8 mouse cellular contexts compared by ENCODE assay signal in the genomic region with DNA sequence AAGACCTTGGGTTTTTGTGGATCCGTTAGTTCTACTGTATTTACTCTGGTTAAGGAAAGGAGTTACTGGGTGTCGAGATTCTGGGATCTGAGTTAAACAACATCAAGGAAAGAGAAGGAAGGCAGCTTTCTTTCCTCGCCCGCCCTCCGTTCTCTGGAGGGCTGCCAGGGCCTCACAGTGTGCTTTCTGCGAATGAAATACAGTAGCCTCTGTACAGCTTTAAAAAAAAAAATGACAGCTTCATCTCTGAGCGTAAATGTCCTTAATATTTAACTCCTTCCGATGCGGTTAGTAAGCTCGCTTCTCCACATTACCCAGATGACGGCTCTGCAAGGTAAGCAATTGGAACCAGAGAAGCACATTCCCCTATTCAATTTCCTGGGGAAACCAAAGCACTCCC. TPM values are rescaled to one million over a fixed set of nuclear protein-coding genes. Genes with fewer than 3 reads are reported as not detected.
A peak's percentile ranks its signal among the peaks of the same experiment; 100 is the strongest.
DNase-seq lines count a peak whose midpoint lies in the region; ATAC-seq and TF ChIP-seq lines count a peak whose summit lies in the region.

No protein-coding gene starts in this region.

- H3K9me3 ChIP-seq in neural tube, embryonic 13.5 days, result no peaks in the 10 kb centered on the region

- peak overlapping the region; percentile 31 for H3K4me2 ChIP-seq in neural tube, embryonic 13.5 days

- peak overlapping the region; percentile 61 for H3K27ac ChIP-seq in neural tube, embryonic 13.5 days (replicated peaks)

- no peak overlapping the region for H3K4me3 ChIP-seq in lung, adult 2 months (replicated peaks; ENCODE audit: extremely low read depth, low read depth, low read length)
- H3K4me3 ChIP-seq in neural tube, embryonic 13.5 days, result no peak overlapping the region

- WGBS in lung, adult 2 months, result 56% methylated on average over 11 of the region's 11 CpGs
- 53% methylated on average over 11 of the region's 11 CpGs for WGBS in neural tube, embryonic 13.5 days

- no peaks in the 10 kb centered on the region for H3K27me3 ChIP-seq in neural tube, embryonic 13.5 days

- peaks cover 4% of the 10 kb centered on the region; the same call in 1 of the 2 replicates for H3K4me1 ChIP-seq in lung, adult 2 months (ENCODE audit: control insufficient read depth, insufficient read depth, low read length)
- H3K4me1 ChIP-seq in neural tube, embryonic 13.5 days (replicated peaks), result peaks cover 49% of the 10 kb centered on the region

- no peak for ATAC-seq in neural tube, embryonic 13.5 days (ENCODE audit: low read depth)

- DNase-seq in cerebellum, adult 9-10 months, result peak; percentile 60
- DNase-seq in cerebellum, adult 11 months, result no peak
- peak; percentile 19 for DNase-seq in lung, postnatal 10 days
- no peak for DNase-seq in lung, adult 2 months
- peak; percentile 81 for DNase-seq in kidney, adult 9 months
- DNase-seq in spleen, postnatal 10 days (ENCODE audit: low spot score in 2 of 2), result no peak
- no peak for DNase-seq in spleen, postnatal 14 days (ENCODE audit: low spot score in 2 of 2)

- no peak for TF ChIP-seq CTCF in lung, adult 2 months (IDR thresholded peaks at IDR 0.05; ENCODE audit: insufficient read depth, low read length)

- H3K36me3 ChIP-seq in neural tube, embryonic 13.5 days, result no peaks in the 10 kb centered on the region

- no peak for TF ChIP-seq POLR2A in lung, adult 2 months (IDR thresholded peaks at IDR 0.05; ENCODE audit: borderline replicate concordance, extremely low read depth, low read depth, low read length)

- H3K9ac ChIP-seq in neural tube, embryonic 13.5 days, result peak overlapping the region; percentile 31; the same call in 1 of the 2 replicates

RNA-seq across cellular contexts. Expression of gene Zbtb40, which starts 4.8 kb away (rescaled TPM):
- 9.4 and 10.2 TPM in 2 replicates for polyA plus RNA-seq in lung, adult 2 months (2012; rRNA removed)
- 3.6 and 4.5 TPM in 2 replicates for polyA plus RNA-seq in neural tube, embryonic 13.5 days (2015; fragmentation: Nextera tagmentation; extraction: Ambion mirVana)

Comparison
In these comparisons a context has a peak if more than half of its experiments do, and no peak if none do; other contexts are left out.
1. DNase-seq: peak in cerebellum, adult 9-10 months (single experiment), lung, postnatal 10 days (single experiment) and kidney, adult 9 months (single experiment); none in cerebellum, adult 11 months (single experiment), lung, adult 2 months (single experiment), spleen, postnatal 10 days (0 of 2) and spleen, postnatal 14 days (0 of 2).